ENCODE assay signal across 23 mouse cellular contexts in the genomic region with DNA sequence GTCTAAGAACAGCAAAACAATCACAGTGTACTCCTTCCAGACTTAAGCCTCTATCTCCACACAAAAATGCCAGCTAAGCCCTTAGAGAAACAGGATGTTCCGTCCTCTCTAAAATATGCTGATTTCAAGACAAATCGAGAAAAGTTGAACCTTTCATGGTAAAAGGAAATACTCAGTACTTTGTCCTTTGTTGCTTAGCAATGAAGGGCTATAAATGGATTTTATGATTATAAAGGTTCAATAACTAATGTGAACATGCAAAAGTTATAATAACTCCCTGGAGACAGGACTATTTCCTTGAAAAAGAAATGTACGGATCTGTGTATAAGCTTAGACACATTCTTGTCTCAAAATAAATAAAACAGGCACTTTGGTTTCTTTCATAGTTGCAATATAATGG. TPM values are rescaled to one million over a fixed set of nuclear protein-coding genes. Genes with fewer than 3 reads are reported as not detected.
A peak's percentile ranks its signal among the peaks of the same experiment; 100 is the strongest.
DNase-seq lines count a peak whose midpoint lies in the region; ATAC-seq and TF ChIP-seq lines count a peak whose summit lies in the region.
"Had no signal": no experiment of that assay in that cellular context is flagged by ENCODE, and none has a peak within 500 bp of the region (broad histone marks: within the 10 kb centered on the region; RNA-seq: fewer than 3 reads in every experiment).

No protein-coding gene starts in this region.

- no peaks in the 10 kb centered on the region for H3K9me3 ChIP-seq in midbrain, embryonic 11.5 days (ENCODE audit: control insufficient read depth, low read length)
- no peaks in the 10 kb centered on the region for H3K9me3 ChIP-seq in midbrain, embryonic 10.5 days (replicated peaks)
- no peaks in the 10 kb centered on the region for H3K9me3 ChIP-seq in intestine, embryonic 16.5 days (ENCODE audit: control insufficient read depth, low read length)
- H3K9me3 ChIP-seq: embryonic facial prominence, embryonic 13.5 days; embryonic facial prominence, embryonic 15.5 days; forebrain, embryonic 10.5 days; forebrain, embryonic 12.5 days had no signal

- no peak overlapping the region for H3K4me3 ChIP-seq in midbrain, embryonic 11.5 days (ENCODE audit: low read depth, low read length)
- H3K4me3 ChIP-seq in midbrain, embryonic 10.5 days: no peak overlapping the region
- H3K4me3 ChIP-seq in intestine, embryonic 16.5 days (ENCODE audit: low read length): no peak overlapping the region
- no peak overlapping the region for H3K4me3 ChIP-seq in small intestine, adult 2 months (ENCODE audit: low read depth, low read length)
- H3K4me3 ChIP-seq: embryonic facial prominence, embryonic 13.5 days; embryonic facial prominence, embryonic 15.5 days; erythroblast, embryonic 14.5 days; forebrain, embryonic 10.5 days; forebrain, embryonic 12.5 days had no signal

- no peak overlapping the region for H3K27ac ChIP-seq in midbrain, embryonic 11.5 days (ENCODE audit: low read depth, low read length)
- no peak overlapping the region for H3K27ac ChIP-seq in midbrain, embryonic 10.5 days (replicated peaks)
- peak overlapping the region; percentile 82 for H3K27ac ChIP-seq in intestine, embryonic 16.5 days (ENCODE audit: low read length)
- H3K27ac ChIP-seq in small intestine, adult 2 months (ENCODE audit: insufficient read depth, low read depth, low read length): peak overlapping the region; percentile 99
- H3K27ac ChIP-seq: embryonic facial prominence, embryonic 13.5 days; embryonic facial prominence, embryonic 15.5 days; forebrain, embryonic 10.5 days; forebrain, embryonic 12.5 days had no signal

- no peak overlapping the region for H3K4me2 ChIP-seq in midbrain, embryonic 11.5 days
- H3K4me2 ChIP-seq in intestine, embryonic 16.5 days (ENCODE audit: low read depth, low read length): peak overlapping the region; percentile 31
- H3K4me2 ChIP-seq: embryonic facial prominence, embryonic 13.5 days; embryonic facial prominence, embryonic 15.5 days; forebrain, embryonic 12.5 days had no signal

- no peaks in the 10 kb centered on the region for H3K27me3 ChIP-seq in midbrain, embryonic 11.5 days (ENCODE audit: control insufficient read depth, insufficient read depth, low read length)
- no peaks in the 10 kb centered on the region for H3K27me3 ChIP-seq in midbrain, embryonic 10.5 days (ENCODE audit: low read depth, poor library complexity, severe bottlenecking)
- no peaks in the 10 kb centered on the region for H3K27me3 ChIP-seq in intestine, embryonic 16.5 days (replicated peaks; ENCODE audit: control insufficient read depth, insufficient read depth, low read length)
- H3K27me3 ChIP-seq in small intestine, adult 2 months (ENCODE audit: control insufficient read depth, insufficient read depth, low read length): no peaks in the 10 kb centered on the region
- H3K27me3 ChIP-seq: embryonic facial prominence, embryonic 13.5 days; embryonic facial prominence, embryonic 15.5 days; forebrain, embryonic 12.5 days had no signal

- no peak for ATAC-seq in midbrain, embryonic 11.5 days (ENCODE audit: low FRiP score)
- ATAC-seq in intestine, embryonic 16.5 days: peak; percentile 75
- ATAC-seq: forebrain, embryonic 14.5 days had no signal

- 81% methylated on average over 3 of the region's 3 CpGs for WGBS in midbrain, embryonic 11.5 days
- WGBS in midbrain, embryonic 10.5 days: 90% methylated on average over 3 of the region's 3 CpGs
- 53% methylated on average over 3 of the region's 3 CpGs for WGBS in intestine, embryonic 16.5 days
- WGBS in small intestine, adult 2 months: 24% methylated on average over 3 of the region's 3 CpGs

- H3K36me3 ChIP-seq in midbrain, embryonic 11.5 days (ENCODE audit: control insufficient read depth, insufficient read depth, low read length): no peaks in the 10 kb centered on the region
- no peaks in the 10 kb centered on the region for H3K36me3 ChIP-seq in midbrain, embryonic 10.5 days
- H3K36me3 ChIP-seq in intestine, embryonic 16.5 days (ENCODE audit: control insufficient read depth, insufficient read depth, low read length): no peaks in the 10 kb centered on the region
- peaks cover 8% of the 10 kb centered on the region for H3K36me3 ChIP-seq in small intestine, adult 2 months (ENCODE audit: control insufficient read depth, insufficient read depth, low read length)
- H3K36me3 ChIP-seq: embryonic facial prominence, embryonic 13.5 days; embryonic facial prominence, embryonic 15.5 days; forebrain, embryonic 10.5 days; forebrain, embryonic 12.5 days had no signal

- H3K4me1 ChIP-seq in midbrain, embryonic 11.5 days (ENCODE audit: control insufficient read depth, insufficient read depth, low read length): no peaks in the 10 kb centered on the region
- H3K4me1 ChIP-seq in midbrain, embryonic 10.5 days: no peaks in the 10 kb centered on the region
- H3K4me1 ChIP-seq in intestine, embryonic 16.5 days (ENCODE audit: control insufficient read depth, insufficient read depth, low read length): peaks cover 4% of the 10 kb centered on the region; the same call in 1 of the 2 replicates
- peaks cover 24% of the 10 kb centered on the region; the same call in 1 of the 2 replicates for H3K4me1 ChIP-seq in small intestine, adult 2 months (ENCODE audit: control insufficient read depth, insufficient read depth, insufficient read length, low read length)
- H3K4me1 ChIP-seq: embryonic facial prominence, embryonic 13.5 days; embryonic facial prominence, embryonic 15.5 days; forebrain, embryonic 10.5 days; forebrain, embryonic 12.5 days had no signal

- no peak for TF ChIP-seq CTCF in small intestine, adult 2 months (IDR thresholded peaks at IDR 0.05; ENCODE audit: extremely low read depth, insufficient read length, insufficient replicate concordance, low read depth, low read length)

- H3K9ac ChIP-seq in midbrain, embryonic 11.5 days (ENCODE audit: low read length): no peak overlapping the region
- H3K9ac ChIP-seq in intestine, embryonic 16.5 days (ENCODE audit: low read depth, low read length): no peak overlapping the region
- H3K9ac ChIP-seq: embryonic facial prominence, embryonic 13.5 days; embryonic facial prominence, embryonic 15.5 days; forebrain, embryonic 12.5 days had no signal

- DNase-seq in midbrain, embryonic 11.5 days (ENCODE audit: low spot score, missing footprints): peak; percentile 21
- no peak for DNase-seq in midbrain, embryonic 10.5 days (ENCODE audit: low spot score)
- no peak for DNase-seq in frontal cortex, adult 2 months (ENCODE audit: extremely low spot score in 1 of 2, low spot score in 1 of 2)
- DNase-seq in lung, postnatal 14 days: no peak
- DNase-seq: adrenal gland, adult 2 months; adrenal gland, postnatal 10 days; adrenal gland, postnatal 25 days; cerebellum, adult 11 months; cerebellum, adult 18-20 months; cerebellum, adult 8-10 months; cerebellum, adult 9-11 months; cerebellum, postnatal 14 days; cerebellum, postnatal 36 days; embryo, embryonic 11 days had no signal

- no peak for TF ChIP-seq POLR2A in small intestine, adult 2 months (IDR thresholded peaks at IDR 0.05; ENCODE audit: low read depth, low read length)

RNA-seq across cellular contexts. Expression of gene Myrfl, which starts 12.2 kb away (rescaled TPM):
- polyA plus RNA-seq in midbrain, embryonic 11.5 days (2014; fragmentation: Nextera tagmentation; extraction: Ambion mirVana): 0.04 and 0.23 TPM in 2 replicates
- 0.06 and 0.07 TPM in 2 replicates for polyA plus RNA-seq in midbrain, embryonic 10.5 days (2016; fragmentation: Nextera tagmentation; extraction: Ambion mirVana)
- 9.4 and 10.2 TPM in 2 replicates for polyA plus RNA-seq in intestine, embryonic 16.5 days (2015; fragmentation: Nextera tagmentation; extraction: Ambion mirVana)
- polyA plus RNA-seq in small intestine, adult 2 months (2012; rRNA removed): 5.1 and 22.8 TPM in 2 replicates
- 0.17 and 0.22 TPM in 2 replicates for polyA plus RNA-seq in frontal cortex, adult 2 months (2012; rRNA removed)
- polyA plus RNA-seq: C2C12; erythroblast, embryonic 14.5 days; forebrain, embryonic 10.5 days had no signal

Comparison
In these comparisons a context has a peak if more than half of its experiments do, and no peak if none do; other contexts are left out.
1. H3K27ac ChIP-seq: peak in intestine, embryonic 16.5 days (single experiment) and small intestine, adult 2 months (single experiment); none in midbrain, embryonic 11.5 days (single experiment) and midbrain, embryonic 10.5 days (single experiment).